ENCODE assay signal across 20 mouse cellular contexts in the genomic region with DNA sequence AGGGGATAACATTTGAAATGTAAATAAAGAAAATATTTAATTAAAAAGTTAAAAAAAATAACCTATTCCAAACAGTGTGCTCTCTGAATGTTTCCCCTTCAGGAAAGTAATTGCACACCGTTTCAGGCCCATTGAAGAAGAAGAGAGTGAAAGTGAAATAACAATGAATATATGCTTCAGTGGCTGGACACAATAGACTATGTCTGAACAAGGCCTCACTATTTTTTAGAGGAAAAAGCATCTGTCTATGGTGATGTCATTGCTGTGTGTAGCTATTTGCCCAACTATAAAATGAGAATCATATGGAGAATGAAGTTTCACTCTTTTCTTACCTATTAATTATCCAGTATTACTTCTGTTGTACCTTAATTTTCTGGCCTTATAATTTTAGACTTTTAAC.
DNase-seq lines count a peak whose midpoint lies in the region; ATAC-seq and TF ChIP-seq lines count a peak whose summit lies in the region.
"Had no signal": no experiment of that assay in that cellular context is flagged by ENCODE, and none has a peak within 500 bp of the region (broad histone marks: within the 10 kb centered on the region; RNA-seq: fewer than 3 reads in every experiment).

No protein-coding gene starts in this region.

- no peaks in the 10 kb centered on the region for H3K36me3 ChIP-seq in forebrain, embryonic 12.5 days (replicated peaks)
- no peaks in the 10 kb centered on the region for H3K36me3 ChIP-seq in forebrain, postnatal 0 days (ENCODE audit: insufficient read depth)
- no peaks in the 10 kb centered on the region for H3K36me3 ChIP-seq in hindbrain, embryonic 12.5 days
- no peaks in the 10 kb centered on the region for H3K36me3 ChIP-seq in hindbrain, embryonic 14.5 days (replicated peaks; ENCODE audit: control insufficient read depth, insufficient read depth)
- no peaks in the 10 kb centered on the region for H3K36me3 ChIP-seq in embryonic facial prominence, embryonic 14.5 days (ENCODE audit: control insufficient read depth, insufficient read depth, low read length)
- H3K36me3 ChIP-seq: heart, embryonic 10.5 days had no signal

- no peak overlapping the region for H3K4me3 ChIP-seq in forebrain, embryonic 12.5 days (replicated peaks)
- H3K4me3 ChIP-seq in forebrain, postnatal 0 days (ENCODE audit: low read depth, low read length): no peak overlapping the region
- no peak overlapping the region for H3K4me3 ChIP-seq in hindbrain, embryonic 12.5 days
- H3K4me3 ChIP-seq in hindbrain, embryonic 14.5 days (replicated peaks; ENCODE audit: low read length): no peak overlapping the region
- no peak overlapping the region for H3K4me3 ChIP-seq in embryonic facial prominence, embryonic 14.5 days (ENCODE audit: low read depth, low read length)
- H3K4me3 ChIP-seq: heart, embryonic 10.5 days had no signal

- TF ChIP-seq CTCF in forebrain, postnatal 0 days (IDR thresholded peaks at IDR 0.05; ENCODE audit: low read depth): no peak

- H3K9ac ChIP-seq in forebrain, embryonic 12.5 days: no peak overlapping the region
- H3K9ac ChIP-seq in forebrain, postnatal 0 days: no peak overlapping the region
- H3K9ac ChIP-seq in hindbrain, embryonic 12.5 days: no peak overlapping the region
- H3K9ac ChIP-seq in hindbrain, embryonic 14.5 days: no peak overlapping the region
- no peak overlapping the region for H3K9ac ChIP-seq in embryonic facial prominence, embryonic 14.5 days (ENCODE audit: low read depth, low read length)

- no peak overlapping the region for H3K4me2 ChIP-seq in forebrain, embryonic 12.5 days
- H3K4me2 ChIP-seq in forebrain, postnatal 0 days (ENCODE audit: low read depth): no peak overlapping the region
- H3K4me2 ChIP-seq in hindbrain, embryonic 12.5 days (replicated peaks): no peak overlapping the region
- no peak overlapping the region for H3K4me2 ChIP-seq in hindbrain, embryonic 14.5 days (replicated peaks)
- H3K4me2 ChIP-seq in embryonic facial prominence, embryonic 14.5 days (ENCODE audit: low read depth, low read length): no peak overlapping the region

- no peaks in the 10 kb centered on the region for H3K9me3 ChIP-seq in forebrain, embryonic 12.5 days
- H3K9me3 ChIP-seq in forebrain, postnatal 0 days (ENCODE audit: low read length): no peaks in the 10 kb centered on the region
- H3K9me3 ChIP-seq in hindbrain, embryonic 12.5 days (replicated peaks): no peaks in the 10 kb centered on the region
- H3K9me3 ChIP-seq in hindbrain, embryonic 14.5 days (ENCODE audit: control insufficient read depth, low read length): no peaks in the 10 kb centered on the region
- H3K9me3 ChIP-seq in embryonic facial prominence, embryonic 14.5 days (ENCODE audit: control insufficient read depth, low read length): no peaks in the 10 kb centered on the region
- H3K9me3 ChIP-seq: heart, embryonic 10.5 days had no signal

- 3% methylated on average over 1 of the region's 1 CpGs for WGBS in forebrain, embryonic 12.5 days
- 11% methylated on average over 1 of the region's 1 CpGs for WGBS in forebrain, postnatal 0 days
- WGBS in hindbrain, embryonic 12.5 days: 25% methylated on average over 1 of the region's 1 CpGs
- WGBS in hindbrain, embryonic 14.5 days: 21% methylated on average over 1 of the region's 1 CpGs
- 65% methylated on average over 1 of the region's 1 CpGs for WGBS in embryonic facial prominence, embryonic 14.5 days

- peak; percentile 63; the same call in 1 of the 2 replicates for ATAC-seq in forebrain, embryonic 12.5 days (ENCODE audit: low FRiP score)
- ATAC-seq in forebrain, postnatal 0 days: no peak
- ATAC-seq in hindbrain, embryonic 12.5 days (ENCODE audit: low FRiP score): peak; percentile 58; the same call in 1 of the 2 replicates
- ATAC-seq in hindbrain, embryonic 14.5 days (ENCODE audit: low FRiP score): no peak
- ATAC-seq in embryonic facial prominence, embryonic 14.5 days (ENCODE audit: low read depth): no peak
- ATAC-seq: hindbrain, embryonic 16.5 days; inflammation-experienced regulatory T-cells, adult 6 months; intestine, postnatal 0 days had no signal

- no peaks in the 10 kb centered on the region for H3K4me1 ChIP-seq in forebrain, embryonic 12.5 days
- no peaks in the 10 kb centered on the region for H3K4me1 ChIP-seq in forebrain, postnatal 0 days (ENCODE audit: insufficient read depth)
- H3K4me1 ChIP-seq in hindbrain, embryonic 12.5 days: no peaks in the 10 kb centered on the region
- H3K4me1 ChIP-seq in hindbrain, embryonic 14.5 days (replicated peaks; ENCODE audit: control insufficient read depth, insufficient read depth, low read length): no peaks in the 10 kb centered on the region
- H3K4me1 ChIP-seq in embryonic facial prominence, embryonic 14.5 days (ENCODE audit: control insufficient read depth, insufficient read depth, low read length): no peaks in the 10 kb centered on the region
- H3K4me1 ChIP-seq: heart, embryonic 10.5 days had no signal

- no peak overlapping the region for H3K27ac ChIP-seq in forebrain, embryonic 12.5 days
- no peak overlapping the region for H3K27ac ChIP-seq in forebrain, postnatal 0 days (ENCODE audit: low read depth, low read length)
- no peak overlapping the region for H3K27ac ChIP-seq in hindbrain, embryonic 12.5 days
- H3K27ac ChIP-seq in hindbrain, embryonic 14.5 days: no peak overlapping the region
- no peak overlapping the region for H3K27ac ChIP-seq in embryonic facial prominence, embryonic 14.5 days (replicated peaks; ENCODE audit: low read depth, low read length)
- H3K27ac ChIP-seq: heart, embryonic 10.5 days had no signal

- no peak for DNase-seq in forebrain, postnatal 0 days
- no peak for DNase-seq in hindbrain, embryonic 14.5 days (ENCODE audit: low spot score)
- DNase-seq in embryonic facial prominence, embryonic 14.5 days (ENCODE audit: low spot score): peak; percentile 7
- DNase-seq in retina, postnatal 1 day: peak; percentile 70
- no peak for DNase-seq in cerebellum, postnatal 36 days
- DNase-seq: adrenal gland, adult 8-10 months; adrenal gland, postnatal 36 days; cerebellum, adult 2 months; cerebellum, postnatal 10 days; gastrocnemius, postnatal 36 days; heart, adult 11 months; heart, postnatal 10 days; heart, postnatal 4 days; kidney, adult 8-10 months had no signal

- H3K27me3 ChIP-seq in forebrain, embryonic 12.5 days: no peaks in the 10 kb centered on the region
- no peaks in the 10 kb centered on the region for H3K27me3 ChIP-seq in forebrain, postnatal 0 days (ENCODE audit: insufficient read depth, low read length)
- no peaks in the 10 kb centered on the region for H3K27me3 ChIP-seq in hindbrain, embryonic 12.5 days
- no peaks in the 10 kb centered on the region for H3K27me3 ChIP-seq in hindbrain, embryonic 14.5 days (ENCODE audit: control insufficient read depth, insufficient read depth, low read length)
- H3K27me3 ChIP-seq in embryonic facial prominence, embryonic 14.5 days (replicated peaks; ENCODE audit: control insufficient read depth, insufficient read depth, low read length): no peaks in the 10 kb centered on the region

Comparison
In these comparisons a context has a peak if more than half of its experiments do, and no peak if none do; other contexts are left out.
1. ATAC-seq: peak in forebrain, embryonic 12.5 days (single experiment) and hindbrain, embryonic 12.5 days (single experiment); none in forebrain, postnatal 0 days (single experiment), hindbrain, embryonic 14.5 days (single experiment) and embryonic facial prominence, embryonic 14.5 days (single experiment).
2. DNase-seq: peak in embryonic facial prominence, embryonic 14.5 days (single experiment) and retina, postnatal 1 day (single experiment); none in forebrain, postnatal 0 days (single experiment), hindbrain, embryonic 14.5 days (single experiment) and cerebellum, postnatal 36 days (0 of 2).